Mouse (Mus musculus) CH12.LX (cell line): Measurements from ENCODE around the gene Npy. TPM values are rescaled to one million over a fixed set of nuclear protein-coding genes. Genes with fewer than 3 reads are reported as not detected.

Source experiments
- DNase-seq: peaks from one replicate; pipeline ENCODE4 v3.0.0-alpha.2; 2013; ENCODE audit errors: extremely low read depth
- H3K27ac ChIP-seq: 2 replicates; pipeline ENCODE4 v1.5.1; 2012; ENCODE audit warnings: low read depth, mild to moderate bottlenecking, control low read depth, moderate library complexity; ENCODE audit not compliant: insufficient read depth
- H3K27me3 ChIP-seq: replicated peaks from 2 replicates; pipeline ENCODE3; 2012; ENCODE audit warnings: inconsistent platforms
- H3K36me3 ChIP-seq, 2 experiments: replicated peaks in 1 of 2; 2 replicates each; pipeline versions ENCODE3 to v1.6.1; 2012; ENCODE audit warnings: inconsistent platforms in 1 of 2, low read length in 1 of 2, mild to moderate bottlenecking in 1 of 2, mixed read lengths in 1 of 2, moderate library complexity in 1 of 2; ENCODE audit not compliant: control insufficient read depth in 1 of 2, insufficient read depth in 1 of 2
- H3K4me1 ChIP-seq, 2 experiments: 2 replicates each; pipeline ENCODE4 v1.6.1; 2012; ENCODE audit warnings: inconsistent platforms in 1 of 2, moderate library complexity in 1 of 2; ENCODE audit not compliant: insufficient read depth in 2 of 2, control insufficient read depth in 1 of 2
- H3K4me2 ChIP-seq: 2 replicates; pipeline ENCODE4 v1.6.1; 2012; ENCODE audit warnings: low read depth, mild to moderate bottlenecking, control low read depth; ENCODE audit not compliant: poor library complexity, insufficient read depth, severe bottlenecking
- H3K4me3 ChIP-seq, 3 experiments: fragments of 150-350 bp in 1 of 3; sonication (generic) in 1 of 3; replicated peaks in 1 of 3; 2 replicates each; pipeline versions ENCODE3 to v1.5.1; 2011 to 2012; ENCODE audit warnings: low read depth in 2 of 3, low read length in 2 of 3, mild to moderate bottlenecking in 2 of 3, moderate library complexity in 2 of 3, control low read depth in 1 of 3, improper control_type of control experiment in 1 of 3, inconsistent platforms in 1 of 3, mixed read lengths in 1 of 3; ENCODE audit not compliant: poor library complexity in 1 of 3
- H3K79me2 ChIP-seq: replicated peaks from 2 replicates; pipeline ENCODE4 v1.6.1; 2012; ENCODE audit warnings: mild to moderate bottlenecking, moderate library complexity; ENCODE audit not compliant: control insufficient read depth, poor library complexity, insufficient read depth, severe bottlenecking; ENCODE audit errors: extremely low read depth
- H3K9ac ChIP-seq: 2 replicates; pipeline ENCODE4 v1.6.1; 2012; ENCODE audit warnings: low read depth, mild to moderate bottlenecking, control low read depth, moderate library complexity; ENCODE audit not compliant: insufficient read depth
- H3K9me3 ChIP-seq: replicated peaks from 2 replicates; pipeline ENCODE3; 2012; ENCODE audit warnings: low read length, inconsistent platforms, mixed read lengths
- BHLHE40 ChIP-seq: IDR thresholded peaks from 2 replicates; pipeline ENCODE4 v1.6.1; 2011; ENCODE audit warnings: mild to moderate bottlenecking, low read depth, low read length, improper control_type of control experiment
- CHD1 ChIP-seq: IDR thresholded peaks from 2 replicates; pipeline ENCODE4 v1.6.1; 2012; ENCODE audit warnings: low read depth, low read length, improper control_type of control experiment, inconsistent platforms
- CHD2 ChIP-seq: IDR thresholded peaks from 2 replicates; pipeline ENCODE4 v1.6.1; 2011; ENCODE audit warnings: low read length, improper control_type of control experiment
- CTCF ChIP-seq, 2 experiments: IDR thresholded peaks in 1 of 2; conservative IDR thresholded peaks in 1 of 2; 2 replicates each; pipeline ENCODE4 v1.5.1; 2011 to 2012; ENCODE audit warnings: low read depth in 2 of 2, low read length in 2 of 2, improper control_type of control experiment in 1 of 2, inconsistent platforms in 1 of 2, mild to moderate bottlenecking in 1 of 2, moderate library complexity in 1 of 2
- E2F4 ChIP-seq: IDR thresholded peaks from 2 replicates; pipeline ENCODE4 v1.6.1; 2011; ENCODE audit warnings: low read depth, low read length, improper control_type of control experiment; ENCODE audit not compliant: insufficient replicate concordance
- ELF1 ChIP-seq: IDR thresholded peaks from 2 replicates; pipeline ENCODE4 v1.6.1; 2014; ENCODE audit warnings: low read depth, mild to moderate bottlenecking, inconsistent platforms, low read length, improper control_type of control experiment
- EP300 ChIP-seq: IDR thresholded peaks from 2 replicates; pipeline ENCODE4 v1.6.1; 2011; ENCODE audit warnings: low read length, improper control_type of control experiment
- ETS1 ChIP-seq: conservative IDR thresholded peaks from 2 replicates; pipeline ENCODE4 v1.6.1; 2012; ENCODE audit warnings: low read depth, mild to moderate bottlenecking, inconsistent platforms, low read length, improper control_type of control experiment, moderate library complexity
- GABPA ChIP-seq: IDR thresholded peaks from 2 replicates; pipeline ENCODE4 v1.6.1; 2012; ENCODE audit warnings: low read depth, low read length, improper control_type of control experiment, inconsistent platforms; ENCODE audit not compliant: insufficient replicate concordance
- HCFC1 ChIP-seq: IDR thresholded peaks from 2 replicates; pipeline ENCODE4 v1.6.1; 2012; ENCODE audit warnings: low read depth, mild to moderate bottlenecking, inconsistent platforms, low read length, improper control_type of control experiment
- JUN ChIP-seq: IDR thresholded peaks from 2 replicates; pipeline ENCODE4 v1.6.1; 2011; ENCODE audit warnings: low read depth, mild to moderate bottlenecking, low read length, improper control_type of control experiment, moderate library complexity; ENCODE audit not compliant: insufficient read depth
- KAT2A ChIP-seq: IDR thresholded peaks from 2 replicates; pipeline ENCODE4 v1.6.1; 2012; ENCODE audit warnings: low read length, improper control_type of control experiment, inconsistent platforms; ENCODE audit not compliant: insufficient replicate concordance
- MAZ ChIP-seq: IDR thresholded peaks from 2 replicates; pipeline ENCODE4 v1.6.1; 2012; ENCODE audit warnings: low read depth, mild to moderate bottlenecking, inconsistent platforms, low read length, improper control_type of control experiment, moderate library complexity
- MYC ChIP-seq: IDR thresholded peaks from 2 replicates; pipeline ENCODE4 v1.6.1; 2011; ENCODE audit warnings: low read depth, mild to moderate bottlenecking, improper control_type of control experiment, low read length
- NELFE ChIP-seq: IDR thresholded peaks from 2 replicates; pipeline ENCODE4 v1.6.1; 2011; ENCODE audit warnings: low read depth, low read length, improper control_type of control experiment
- POLR2AphosphoS2 ChIP-seq: IDR thresholded peaks from 2 replicates; pipeline ENCODE4 v1.6.1; 2011; ENCODE audit warnings: low read depth, low read length, improper control_type of control experiment
- RCOR1 ChIP-seq: conservative IDR thresholded peaks from 2 replicates; pipeline ENCODE4 v1.6.1; 2012; ENCODE audit warnings: low read depth, mild to moderate bottlenecking, inconsistent platforms, low read length, improper control_type of control experiment
- SIN3A ChIP-seq: IDR thresholded peaks from 2 replicates; pipeline ENCODE4 v1.6.1; 2012; ENCODE audit warnings: low read length, improper control_type of control experiment, inconsistent platforms
- SMC3 ChIP-seq: IDR thresholded peaks from 2 replicates; pipeline ENCODE4 v1.6.1; 2011; ENCODE audit warnings: low read depth, low read length, improper control_type of control experiment
- TBP ChIP-seq: conservative IDR thresholded peaks from 2 replicates; pipeline ENCODE4 v1.6.1; 2011; ENCODE audit warnings: low read depth, low read length, improper control_type of control experiment
- UBTF ChIP-seq: IDR thresholded peaks from 2 replicates; pipeline ENCODE4 v1.6.1; 2012; ENCODE audit warnings: low read depth, mild to moderate bottlenecking, inconsistent platforms, low read length, improper control_type of control experiment, moderate library complexity
- USF1 ChIP-seq: IDR thresholded peaks from 2 replicates; pipeline ENCODE4 v1.6.1; 2014; ENCODE audit warnings: low read depth, mild to moderate bottlenecking, inconsistent platforms, low read length, improper control_type of control experiment
- USF2 ChIP-seq: conservative IDR thresholded peaks from 2 replicates; pipeline ENCODE4 v1.6.1; 2011; ENCODE audit warnings: low read depth, low read length, improper control_type of control experiment
- ZC3H11A ChIP-seq: IDR thresholded peaks from 2 replicates; pipeline ENCODE4 v1.6.1; 2012; ENCODE audit warnings: low read depth, mild to moderate bottlenecking, inconsistent platforms, low read length, improper control_type of control experiment
- ZKSCAN1 ChIP-seq: IDR thresholded peaks from 2 replicates; pipeline ENCODE4 v1.6.1; 2012; ENCODE audit warnings: low read depth, inconsistent platforms, low read length, improper control_type of control experiment, borderline replicate concordance
- ZMIZ1 ChIP-seq: IDR thresholded peaks from 2 replicates; pipeline ENCODE4 v1.6.1; 2012; ENCODE audit warnings: low read depth, mild to moderate bottlenecking, inconsistent platforms, low read length, improper control_type of control experiment
- ZNF384 ChIP-seq: IDR thresholded peaks from 2 replicates; pipeline ENCODE4 v1.6.1; 2012; ENCODE audit warnings: low read depth, low read length, improper control_type of control experiment, inconsistent platforms
- dilution Hi-C: fragments of 300-500 bp; cut with MboI; formaldehyde crosslinking; loops from 2 replicates; pipeline ENCODE4 v1.14.3; 2020; ENCODE audit warnings: low sequenced_read_pairs; ENCODE audit not compliant: extremely low pct_unique_long_range_greater_than_20kb, extremely low pct_ligation_motif_present
- in situ Hi-C: fragments of 300-500 bp; cut with MboI; formaldehyde crosslinking; loops from 3 replicates; pipeline ENCODE4 v1.14.3; 2019; ENCODE audit warnings: low sequenced_read_pairs, low pct_ligation_motif_present, low pct_unique_long_range_greater_than_20kb, mixed read lengths
- polyA plus RNA-seq: library from polyadenylated mRNA; unstranded; fragments of >175 nt; gene quantifications from 2 replicates; pipeline ENCODE4 v1.2.1, GENCODE M21; 2012; ENCODE audit warnings: low read depth; ENCODE audit not compliant: insufficient read length
- total RNA-seq, 2 experiments: library from RNA; depleted of rRNA; stranded (reverse); fragments of 300-350 nt in 1 of 2; fragments of >200 nt in 1 of 2; gene quantifications; 2 replicates each; pipeline ENCODE4 v1.2.3; 2012 to 2014

The Npy gene
- total and polyA plus RNA-seq, 3 experiments, result not detected

GRCm38 (mm10) chr6:49778729-49779128 is 43.8 kb upstream of the Npy start:
- Histone ChIP-seq H3K4me1 (no peaks in the 10 kb centered on the region), H3K36me3 (no peaks in the 10 kb centered on the region), H3K9me3 (no peaks in the 10 kb centered on the region), H3K4me2 (no peak overlapping the region), H3K27me3 (no peaks in the 10 kb centered on the region), H3K9ac (no peak overlapping the region), H3K27ac (no peak overlapping the region), H3K4me3 (no peak overlapping the region), H3K79me2 (no peaks in the 10 kb centered on the region)
- in situ Hi-C loops (no loop called here), dilution Hi-C loops (no loop called here)
- no peak for DNase-seq
- no peak for TF ChIP-seq MAZ
- no peak for TF ChIP-seq EP300
- TF ChIP-seq RCOR1, result no peak
- TF ChIP-seq ZC3H11A, result no peak
- no peak for TF ChIP-seq ZMIZ1
- no peak for TF ChIP-seq MYC
- no peak for TF ChIP-seq TBP
- no peak for TF ChIP-seq SIN3A
- no peak for TF ChIP-seq CHD2
- no peak for TF ChIP-seq ETS1

GRCm38 (mm10) chr6:49779606-49780005 is 42.9 kb upstream of the Npy start:
- dilution Hi-C loops (no loop called here), in situ Hi-C loops (no loop called here)
- TF ChIP-seq UBTF (no peak), ZNF384 (no peak), ZC3H11A (no peak), ZKSCAN1 (no peak)
- Histone ChIP-seq H3K27me3 (no peaks in the 10 kb centered on the region), H3K79me2 (no peaks in the 10 kb centered on the region), H3K9me3 (no peaks in the 10 kb centered on the region), H3K9ac (no peak overlapping the region), H3K4me2 (no peak overlapping the region), H3K4me3 (no peak overlapping the region), H3K27ac (no peak overlapping the region), H3K4me1 (no peaks in the 10 kb centered on the region), H3K36me3 (no peaks in the 10 kb centered on the region)
- DNase-seq, result no peak

GRCm38 (mm10) chr6:49780846-49781400 is 41.6 kb upstream of the Npy start:
- Histone ChIP-seq H3K9me3 (no peaks in the 10 kb centered on the region), H3K4me3 (no peak overlapping the region), H3K79me2 (no peaks in the 10 kb centered on the region), H3K4me2 (no peak overlapping the region), H3K27me3 (no peaks in the 10 kb centered on the region), H3K4me1 (no peaks in the 10 kb centered on the region), H3K36me3 (no peaks in the 10 kb centered on the region), H3K9ac (no peak overlapping the region), H3K27ac (no peak overlapping the region)
- in situ Hi-C loops (no loop called here), dilution Hi-C loops (no loop called here)
- TF ChIP-seq ELF1 (no peak), CTCF (conservative IDR thresholded peaks at IDR 0.05 in 1 of 2, IDR thresholded peaks at IDR 0.05 in 1 of 2; ENCODE audit: low read depth in 2 of 2, low read length in 2 of 2) (no peak), JUN (no peak), E2F4 (no peak), UBTF (no peak), BHLHE40 (no peak), POLR2AphosphoS2 (no peak), HCFC1 (no peak), NELFE (no peak), USF1 (no peak), ZMIZ1 (no peak), KAT2A (no peak), GABPA (no peak), USF2 (no peak), ZC3H11A (no peak), SMC3 (no peak), CHD1 (no peak), RCOR1 (no peak), EP300 (no peak)
- no peak for DNase-seq
